Mouse (Mus musculus): ENCODE results near the gene Gpr180.

DNA sequence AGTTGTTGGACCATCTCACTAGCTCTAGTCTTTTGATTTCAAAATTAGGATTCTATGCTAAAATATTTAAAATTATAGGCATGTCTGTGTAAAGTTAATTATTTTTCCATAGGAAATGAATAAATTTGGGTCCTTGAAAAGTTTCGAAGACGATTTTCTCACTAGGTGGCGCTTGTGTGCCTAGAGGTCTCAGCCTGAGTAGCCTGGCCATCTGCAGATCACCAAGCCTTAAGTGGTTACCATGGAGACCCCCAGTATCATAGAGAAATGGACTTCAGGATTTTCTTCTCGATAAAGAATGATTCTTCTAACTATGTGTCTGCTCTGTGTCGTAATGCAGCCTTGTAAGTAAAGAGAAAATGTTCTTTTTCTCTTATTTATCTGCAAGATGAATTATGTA, 72.7 kb downstream of the Gpr180 start:
- TF ChIP-seq CTCF (conservative IDR thresholded peaks at IDR 0.05; ENCODE audit: insufficient read depth, insufficient read length, low read depth, low read length): peak; percentile 51
- TF ChIP-seq POLR2A (IDR thresholded peaks at IDR 0.05; ENCODE audit: low read depth, low read length): no peak

Data from kidney, adult 2 months (tissue).